Mouse (Mus musculus): Measurements from ENCODE around the gene Alg14.

- TF ChIP-seq POLR2A (IDR thresholded peaks at IDR 0.05; ENCODE audit: borderline replicate concordance, low read depth, low read length) (no peak), CTCF (IDR thresholded peaks at IDR 0.05; ENCODE audit: low read depth, low read length) (no peak)
These were observed 99.2 kb downstream of the Alg14 start for GRCm38 (mm10) chr3:121390724-121391123.
